Mouse (Mus musculus): ENCODE measurements around the gene Paqr9.

DNA sequence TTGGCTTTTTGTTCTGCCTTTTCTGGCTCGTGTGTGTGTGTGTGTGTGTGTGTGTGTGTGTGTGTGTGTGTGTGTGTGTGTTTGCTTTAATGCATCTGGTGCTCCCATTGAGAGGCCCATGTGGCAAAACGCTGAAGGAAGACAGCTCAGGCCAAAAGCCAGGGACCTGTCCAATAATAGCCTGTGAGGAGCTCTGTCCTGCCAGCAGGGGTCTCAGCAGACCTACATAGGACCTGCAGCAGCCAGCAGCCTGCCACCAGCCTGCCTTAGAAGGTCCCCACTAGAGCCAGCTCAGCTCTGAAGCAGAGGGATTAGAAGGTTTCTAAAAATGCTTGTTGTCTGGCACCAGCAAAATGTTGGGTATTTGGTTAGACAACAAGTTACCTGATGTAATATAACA, 33.5 kb upstream of the Paqr9 start:
- TF ChIP-seq CTCF (IDR thresholded peaks at IDR 0.05; ENCODE audit: low read depth) = peak; percentile 67
- no peak for TF ChIP-seq EP300 (IDR thresholded peaks at IDR 0.05; ENCODE audit: low read depth)
